Mouse (Mus musculus) heart, embryonic 11.5 days (tissue): Measurements from ENCODE around the gene Zmynd19. TPM values are rescaled to one million over a fixed set of nuclear protein-coding genes. Genes with fewer than 3 reads are reported as not detected.

Experiments used
- ATAC-seq: fragments of 200-750 bp; cut with Nextera tagmentation; replicated peaks from 2 replicates; pipeline ENCODE4 v1.8.0; 2017; ENCODE audit warnings: moderate library complexity; ENCODE audit not compliant: insufficient number of reproducible peaks, low FRiP score, low TSS enrichment
- H3K27ac ChIP-seq: fragments of 300-500 bp; sonication (generic); 2 replicates; pipeline ENCODE4 v1.5.1; 2014; ENCODE audit warnings: mild to moderate bottlenecking, low read depth, low read length
- H3K27me3 ChIP-seq: fragments of 300-500 bp; sonication (generic); 2 replicates; pipeline ENCODE4 v1.6.1; 2014; ENCODE audit warnings: mild to moderate bottlenecking, low read length, mixed read lengths; ENCODE audit not compliant: control insufficient read depth, insufficient read depth
- H3K36me3 ChIP-seq: fragments of 300-500 bp; sonication (generic); 2 replicates; pipeline ENCODE4 v1.6.1; 2014; ENCODE audit warnings: mild to moderate bottlenecking, low read length, moderate library complexity, mixed read lengths; ENCODE audit not compliant: control insufficient read depth, insufficient read depth
- H3K4me1 ChIP-seq: fragments of 300-500 bp; sonication (generic); 2 replicates; pipeline ENCODE4 v1.6.1; 2014; ENCODE audit warnings: low read length; ENCODE audit not compliant: control insufficient read depth, insufficient read depth
- H3K4me2 ChIP-seq: fragments of 300-500 bp; sonication (generic); 2 replicates; pipeline ENCODE4 v1.6.1; 2014; ENCODE audit warnings: mild to moderate bottlenecking, moderate library complexity
- H3K4me3 ChIP-seq: fragments of 300-500 bp; sonication (generic); 2 replicates; pipeline ENCODE4 v1.5.1; 2014; ENCODE audit warnings: low read depth, low read length
- H3K9ac ChIP-seq: fragments of 300-500 bp; sonication (generic); 2 replicates; pipeline ENCODE4 v1.6.1; 2014; ENCODE audit warnings: mild to moderate bottlenecking, low read depth, low read length, moderate library complexity
- H3K9me3 ChIP-seq: fragments of 300-500 bp; sonication (generic); replicated peaks from 2 replicates; pipeline ENCODE4 v1.6.1; 2016; ENCODE audit warnings: low read length; ENCODE audit not compliant: control insufficient read depth
- WGBS: fragments of 180-500 bp; shearing (Covaris S2); extraction: QIAGEN DNeasy Blood & Tissue Kit; methylation state at CpG from one replicate; pipeline ENCODE4 v1.1.7; 2014; ENCODE audit not compliant: insufficient replicate concordance; 5-methylcytosine and 5-hydroxymethylcytosine counted together
- polyA plus RNA-seq: library from polyadenylated mRNA; unstranded; fragments of >200 nt; fragmentation: Nextera tagmentation; extraction: Ambion mirVana; gene quantifications from 2 replicates; pipeline ENCODE4 v1.2.1, GENCODE M21; 2014

Gene Zmynd19
- polyA plus RNA-seq, 1 experiment from 2014 or later: 12.5 TPM

- Histone ChIP-seq H3K4me3 (no peak overlapping the region), H3K4me1 (peaks cover 12% of the 10 kb centered on the region), H3K27ac (no peak overlapping the region), H3K27me3 (no peaks in the 10 kb centered on the region), H3K9me3 (no peaks in the 10 kb centered on the region), H3K36me3 (no peaks in the 10 kb centered on the region), H3K4me2 (no peak overlapping the region), H3K9ac (no peak overlapping the region)
- no peak for ATAC-seq
- 88% methylated on average over 3 of the region's 3 CpGs for WGBS
These were observed 34.8 kb upstream of the Zmynd19 start for GRCm38 (mm10) chr2:24914762-24915161.

- Histone ChIP-seq H3K9me3 (no peaks in the 10 kb centered on the region), H3K27me3 (no peaks in the 10 kb centered on the region), H3K27ac (peak within 1 kb of the TSS; percentile 89), H3K4me3 (peak within 1 kb of the TSS; percentile 99), H3K36me3 (no peaks in the 10 kb centered on the region), H3K4me2 (peak within 1 kb of the TSS; percentile 74), H3K4me1 (peaks cover 12% of the 10 kb centered on the region), H3K9ac (peak within 1 kb of the TSS; percentile 98)
- WGBS: under 1% methylated on average over 103 of the region's 112 CpGs
- ATAC-seq: peak; percentile 98
These were observed 30.4 kb upstream of the Zmynd19 start, which contains the start of gene Ehmt1 for GRCm38 (mm10) chr2:24918930-24919838. Gene Ehmt1 (minus strand): TSS chr2:24919614.

GRCm38 (mm10) chr2:24919839-24920175, 29.8 kb upstream of the Zmynd19 start:
- WGBS: 10% methylated on average over 8 of the region's 8 CpGs
- Histone ChIP-seq H3K4me1 (peaks cover 12% of the 10 kb centered on the region), H3K27ac (peak overlapping the region; percentile 57), H3K9me3 (no peaks in the 10 kb centered on the region), H3K9ac (peak overlapping the region; percentile 98), H3K27me3 (no peaks in the 10 kb centered on the region), H3K4me2 (peak overlapping the region; percentile 74), H3K4me3 (peak overlapping the region; percentile 99), H3K36me3 (no peaks in the 10 kb centered on the region)
- ATAC-seq: peak; percentile 40

GRCm38 (mm10) chr2:24923561-24923960, 26.0 kb upstream of the Zmynd19 start:
- H3K4me3 ChIP-seq: no peak overlapping the region
- H3K27ac ChIP-seq: no peak overlapping the region
- WGBS: 49% methylated on average over 2 of the region's 2 CpGs
- H3K27me3 ChIP-seq: no peaks in the 10 kb centered on the region; the same call in none of the 2 replicates
- no peaks in the 10 kb centered on the region; the same call in 1 of the 2 replicates for H3K4me1 ChIP-seq
- H3K4me2 ChIP-seq: no peak overlapping the region
- no peaks in the 10 kb centered on the region for H3K36me3 ChIP-seq
- no peaks in the 10 kb centered on the region for H3K9me3 ChIP-seq
- H3K9ac ChIP-seq: no peak overlapping the region
- no peak for ATAC-seq

GRCm38 (mm10) chr2:24925284-24925683, 24.3 kb upstream of the Zmynd19 start:
- Histone ChIP-seq H3K4me3 (no peak overlapping the region), H3K36me3 (no peaks in the 10 kb centered on the region), H3K27me3 (no peaks in the 10 kb centered on the region; the same call in none of the 2 replicates), H3K4me1 (no peaks in the 10 kb centered on the region; the same call in 1 of the 2 replicates), H3K9ac (no peak overlapping the region), H3K27ac (no peak overlapping the region), H3K9me3 (no peaks in the 10 kb centered on the region), H3K4me2 (no peak overlapping the region)
- ATAC-seq: no peak
- WGBS: 82% methylated on average over 8 of the region's 8 CpGs

GRCm38 (mm10) chr2:24926345-24926964, 23.1 kb upstream of the Zmynd19 start:
- Histone ChIP-seq H3K4me2 (no peak overlapping the region), H3K27ac (no peak overlapping the region), H3K27me3 (no peaks in the 10 kb centered on the region; the same call in none of the 2 replicates), H3K9ac (no peak overlapping the region), H3K9me3 (no peaks in the 10 kb centered on the region), H3K36me3 (no peaks in the 10 kb centered on the region), H3K4me3 (no peak overlapping the region), H3K4me1 (no peaks in the 10 kb centered on the region; the same call in 1 of the 2 replicates)
- no peak for ATAC-seq
- 72% methylated on average over 9 of the region's 9 CpGs for WGBS

GRCm38 (mm10) chr2:24926965-24927358, 22.6 kb upstream of the Zmynd19 start:
- no peaks in the 10 kb centered on the region for H3K9me3 ChIP-seq
- no peak overlapping the region for H3K27ac ChIP-seq
- H3K9ac ChIP-seq: no peak overlapping the region
- H3K4me2 ChIP-seq: no peak overlapping the region
- 61% methylated on average over 7 of the region's 7 CpGs for WGBS
- no peaks in the 10 kb centered on the region; the same call in 1 of the 2 replicates for H3K4me1 ChIP-seq
- no peak overlapping the region for H3K4me3 ChIP-seq
- no peak for ATAC-seq
- H3K27me3 ChIP-seq: no peaks in the 10 kb centered on the region; the same call in none of the 2 replicates
- H3K36me3 ChIP-seq: no peaks in the 10 kb centered on the region

GRCm38 (mm10) chr2:24927810-24928479, 21.6 kb upstream of the Zmynd19 start:
- Histone ChIP-seq H3K27me3 (no peaks in the 10 kb centered on the region; the same call in none of the 2 replicates), H3K9me3 (no peaks in the 10 kb centered on the region), H3K4me1 (no peaks in the 10 kb centered on the region; the same call in 1 of the 2 replicates), H3K9ac (no peak overlapping the region), H3K4me3 (no peak overlapping the region), H3K36me3 (no peaks in the 10 kb centered on the region), H3K27ac (no peak overlapping the region), H3K4me2 (no peak overlapping the region)
- ATAC-seq: no peak
- WGBS: 53% methylated on average over 4 of the region's 4 CpGs
